Mouse (Mus musculus) embryo, embryonic 11.5 days (tissue): ENCODE results near the gene Exoc3l.

Experiments
- DNase-seq: peaks from one replicate; pipeline ENCODE4 v3.0.0-alpha.2; 2012; ENCODE audit warnings: low read depth, low spot score

The Exoc3l gene

DNA sequence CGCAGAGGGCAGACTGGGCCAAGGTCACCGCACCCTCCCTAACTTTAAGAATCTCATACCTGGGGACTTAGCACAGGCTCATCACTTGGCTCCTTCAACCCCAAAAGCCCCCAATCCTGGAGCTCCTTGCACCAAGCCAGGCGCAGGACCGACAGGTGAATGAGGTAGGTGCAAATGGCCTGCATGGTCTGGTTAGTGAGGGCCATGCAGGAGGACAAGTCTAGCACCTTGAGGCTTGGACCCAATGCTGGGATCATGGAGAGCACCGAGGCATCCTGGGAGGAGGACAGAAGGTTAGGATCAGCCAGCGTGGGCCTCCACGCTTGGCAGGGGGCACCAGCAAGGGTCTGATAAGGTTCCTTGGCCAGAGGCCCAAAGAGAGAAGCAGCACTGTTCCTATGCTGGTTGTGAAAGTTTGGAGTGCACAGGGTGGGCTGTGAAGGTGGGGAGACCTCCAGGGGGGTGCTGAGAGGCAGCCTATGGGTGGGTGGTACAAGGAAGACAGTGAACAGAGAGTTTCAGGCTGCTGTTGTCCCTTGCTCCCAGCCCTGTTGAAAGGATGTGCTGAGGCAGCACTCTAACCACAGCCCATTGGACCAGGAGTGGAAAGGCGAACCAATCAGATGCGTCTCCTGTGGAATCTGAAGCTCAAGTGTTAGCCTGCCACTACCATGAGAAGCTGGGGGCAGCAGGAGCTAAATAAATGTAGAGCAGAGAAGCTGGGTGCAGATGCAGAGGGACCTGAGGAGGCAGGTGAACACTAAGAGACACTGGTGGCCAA lies 17.9 kb upstream of the Exoc3l start:
- DNase-seq, result no peak

DNA sequence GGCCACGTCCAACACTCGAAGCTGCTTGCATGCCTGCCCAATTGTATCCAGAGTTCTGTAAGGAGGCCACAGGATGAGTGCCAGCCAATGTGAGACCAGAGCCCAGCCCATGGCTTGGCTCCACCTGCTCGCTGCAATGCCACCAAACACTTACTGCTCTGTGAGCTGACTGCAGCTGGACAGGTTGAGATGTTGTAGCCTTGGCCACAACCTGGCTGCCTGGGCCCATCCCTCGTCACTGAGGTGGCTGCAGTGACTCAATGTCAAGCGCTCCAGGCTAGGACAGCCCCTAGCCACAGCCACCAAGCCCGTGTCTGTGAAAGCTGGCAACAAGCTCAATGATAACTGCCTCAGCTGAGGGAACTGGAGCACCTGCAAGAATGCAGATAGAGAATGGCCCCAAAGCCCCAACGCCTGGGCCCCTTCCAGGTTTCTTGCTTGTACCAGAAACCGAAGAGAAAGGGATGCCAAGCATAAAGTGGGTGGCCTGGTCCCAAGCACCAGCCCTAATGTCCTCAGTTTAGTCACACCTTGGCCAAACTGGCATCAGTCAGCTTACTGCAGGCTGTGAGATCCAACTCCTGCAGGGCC lies 17.1 kb upstream of the Exoc3l start:
- DNase-seq, result no peak

DNA sequence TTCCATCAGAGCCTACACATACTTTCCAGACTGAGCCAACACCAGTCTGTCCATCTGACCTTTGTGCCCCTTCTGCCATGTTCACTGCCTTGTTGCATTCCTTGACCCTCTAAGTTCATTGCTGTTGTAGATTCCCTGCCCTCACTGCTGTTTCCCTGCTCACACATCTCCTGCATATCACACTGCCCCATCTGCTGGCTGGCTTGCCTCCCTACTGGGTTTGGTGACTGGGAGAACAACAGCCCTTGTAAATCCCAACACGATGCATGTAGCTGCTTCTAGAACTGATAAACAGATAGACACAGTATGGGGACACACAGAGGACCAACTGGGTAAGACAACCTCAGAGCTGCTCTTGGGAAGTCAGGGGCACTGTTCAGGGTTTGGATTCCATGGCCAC lies 15.8 kb upstream of the Exoc3l start:
- DNase-seq, result no peak

DNA sequence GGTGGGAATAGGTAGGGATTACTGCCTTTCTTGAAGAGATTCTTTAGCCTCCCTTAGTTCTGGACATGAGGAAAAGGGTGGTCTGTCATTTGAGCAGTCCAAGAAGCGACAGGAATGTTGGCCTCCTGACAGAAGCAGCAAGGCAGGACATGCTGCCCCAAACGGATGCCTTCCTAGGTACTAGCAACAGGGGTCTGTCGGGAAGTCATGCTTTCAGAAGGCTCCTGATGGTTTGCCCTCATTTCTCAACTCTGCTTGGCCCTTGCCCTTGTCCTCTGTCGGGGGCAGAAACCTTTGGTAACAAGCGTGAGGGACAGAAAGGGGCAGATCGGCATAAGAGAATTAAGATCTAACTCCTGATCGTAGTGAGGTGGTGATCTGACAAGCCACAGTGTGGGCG lies 14.2 kb upstream of the Exoc3l start:
- no peak for DNase-seq

DNA sequence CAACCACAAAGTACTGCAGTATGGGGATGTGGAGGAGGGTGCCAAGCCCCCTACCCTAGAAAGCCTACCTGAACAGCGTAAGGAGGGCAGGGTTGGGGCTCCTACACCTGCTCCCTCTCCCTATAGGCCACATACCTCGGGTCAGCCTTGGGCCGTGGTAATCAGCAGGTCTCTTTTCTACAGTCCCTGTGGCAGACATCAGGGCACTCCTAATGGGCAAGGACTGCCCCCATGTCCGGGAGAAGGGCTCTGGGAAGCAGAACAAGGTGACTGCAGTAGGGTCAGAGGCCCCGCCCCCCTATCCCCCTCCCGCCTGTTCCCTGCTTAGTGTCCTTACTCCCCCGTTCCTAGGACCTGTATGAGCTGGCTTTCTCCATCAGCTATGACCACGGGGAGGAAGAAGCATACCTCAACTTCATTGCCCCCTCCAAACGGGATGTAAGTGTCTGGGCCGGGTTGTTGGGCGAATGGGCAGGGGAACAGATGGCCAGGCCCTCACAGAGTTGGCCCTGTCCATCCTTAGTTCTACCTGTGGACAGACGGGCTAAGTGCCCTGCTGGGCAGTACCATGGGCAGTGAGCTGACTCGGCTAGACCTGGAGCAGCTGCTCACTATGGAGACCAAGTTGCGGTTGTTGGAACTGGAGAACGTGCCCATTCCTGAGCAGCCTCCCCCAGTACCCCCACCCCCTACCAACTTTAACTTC lies 13.4 kb upstream of the Exoc3l start:
- no peak for DNase-seq

DNA sequence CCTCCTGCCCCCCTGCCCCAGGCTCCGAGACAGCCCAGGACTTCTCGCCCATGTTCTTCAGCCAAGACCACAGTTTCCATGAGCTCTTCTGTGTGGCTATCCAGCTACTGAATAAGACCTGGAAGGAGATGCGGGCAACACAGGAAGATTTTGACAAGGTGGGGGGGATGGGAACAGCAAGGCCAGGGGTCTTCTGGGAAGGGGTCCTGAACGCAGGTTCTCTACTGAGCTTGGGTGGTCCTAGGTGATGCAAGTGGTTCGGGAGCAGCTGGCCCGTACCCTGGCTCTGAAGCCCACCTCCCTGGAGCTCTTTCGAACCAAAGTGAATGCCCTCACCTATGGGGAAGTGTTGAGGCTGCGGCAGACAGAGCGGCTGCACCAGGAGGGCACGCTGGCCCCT lies 12.5 kb upstream of the Exoc3l start:
- no peak for DNase-seq

DNA sequence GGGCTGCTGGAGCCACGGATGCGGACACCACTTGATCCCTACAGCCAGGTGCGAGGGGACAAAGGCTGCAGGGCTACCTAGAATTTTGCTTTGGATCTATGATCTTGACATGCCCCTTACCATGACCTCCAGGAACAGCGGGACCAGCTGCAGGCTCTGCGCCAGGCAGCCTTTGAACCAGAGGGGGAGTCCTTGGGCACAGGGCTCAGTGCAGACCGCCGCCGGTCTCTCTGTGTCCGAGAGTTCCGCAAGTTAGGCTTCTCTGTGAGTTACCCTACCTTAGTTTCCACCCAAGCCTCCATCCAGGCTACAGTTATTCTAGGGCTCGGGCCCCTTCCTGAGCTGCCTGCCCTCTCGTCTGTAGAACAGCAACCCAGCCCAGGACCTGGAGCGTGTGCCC lies 11.8 kb upstream of the Exoc3l start:
- DNase-seq, result no peak

DNA sequence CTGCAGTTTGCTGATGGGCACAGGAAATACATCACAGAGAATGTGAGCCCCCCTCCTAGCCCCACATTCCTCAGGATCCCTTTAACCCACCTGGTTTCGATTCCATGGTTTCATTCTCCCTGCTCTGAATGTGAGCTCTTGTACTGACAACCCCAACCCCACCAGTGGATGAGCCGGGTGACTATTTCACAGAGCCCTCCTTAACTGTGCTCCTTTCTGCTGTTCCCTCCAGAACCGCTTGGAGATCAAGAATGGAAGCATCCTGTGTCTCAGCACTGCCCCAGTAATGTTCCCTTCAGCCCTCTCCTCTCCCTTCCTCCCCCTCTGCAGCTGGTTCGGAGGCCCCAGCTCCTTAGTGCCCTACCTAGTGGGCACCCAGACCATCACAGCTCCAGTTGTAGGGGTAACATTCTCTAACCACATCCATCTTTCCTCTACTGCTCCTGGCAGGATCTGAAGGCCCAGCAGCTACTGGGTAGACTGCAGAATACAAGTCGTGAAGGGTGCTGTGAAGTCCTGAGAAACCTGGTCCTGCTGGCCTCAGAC lies 10.3 kb upstream of the Exoc3l start:
- no peak for DNase-seq

DNA sequence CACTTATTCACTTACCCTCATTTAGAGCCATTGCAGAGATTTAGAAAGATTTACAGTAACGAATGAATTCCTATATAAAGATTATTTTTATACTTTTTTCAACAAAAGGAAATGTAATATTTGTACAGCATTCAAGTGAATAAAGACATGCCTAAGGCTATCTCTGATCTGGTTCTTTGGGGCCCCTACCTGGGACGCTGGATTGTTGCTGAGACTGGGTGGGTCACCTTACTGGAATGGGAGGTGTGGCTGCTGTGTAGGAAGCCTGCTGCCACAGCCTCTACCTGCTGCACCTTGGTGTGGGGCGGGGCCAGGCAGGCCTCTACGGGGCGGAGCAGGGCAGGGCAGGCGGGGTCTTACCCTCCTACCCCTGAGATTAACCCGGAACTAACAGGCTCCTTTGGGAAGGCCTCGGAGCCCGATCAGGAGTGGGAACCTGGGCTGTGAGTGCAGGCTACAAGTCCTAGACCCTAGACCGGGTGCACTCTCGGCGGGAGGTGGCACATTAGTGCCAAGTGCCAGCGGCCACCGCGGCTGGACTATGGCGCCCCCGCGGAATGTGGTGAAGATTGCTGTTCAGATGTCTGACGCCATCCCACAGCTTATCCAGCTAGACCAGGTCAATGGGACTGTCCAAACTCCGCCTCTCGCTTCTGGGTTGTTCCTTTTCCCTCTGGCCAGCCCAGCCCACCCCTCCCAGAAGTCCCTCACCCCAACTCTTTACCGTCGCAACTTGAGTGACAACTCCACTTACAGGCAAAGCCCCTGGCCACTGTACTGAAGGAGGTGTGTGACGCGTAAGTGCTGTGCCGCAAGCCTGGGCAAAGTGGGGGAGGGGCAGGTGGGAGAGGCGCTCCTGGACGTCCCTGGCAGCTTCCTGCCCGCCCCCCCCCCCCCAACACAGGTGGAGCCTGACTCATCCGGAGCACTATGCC lies 9.6 kb upstream of the Exoc3l start, which contains the start of gene Elmo3:
Gene Elmo3, plus strand, starts transcription at position 391 of the 935 bp plus-strand sequence.
- no peak for DNase-seq

DNA sequence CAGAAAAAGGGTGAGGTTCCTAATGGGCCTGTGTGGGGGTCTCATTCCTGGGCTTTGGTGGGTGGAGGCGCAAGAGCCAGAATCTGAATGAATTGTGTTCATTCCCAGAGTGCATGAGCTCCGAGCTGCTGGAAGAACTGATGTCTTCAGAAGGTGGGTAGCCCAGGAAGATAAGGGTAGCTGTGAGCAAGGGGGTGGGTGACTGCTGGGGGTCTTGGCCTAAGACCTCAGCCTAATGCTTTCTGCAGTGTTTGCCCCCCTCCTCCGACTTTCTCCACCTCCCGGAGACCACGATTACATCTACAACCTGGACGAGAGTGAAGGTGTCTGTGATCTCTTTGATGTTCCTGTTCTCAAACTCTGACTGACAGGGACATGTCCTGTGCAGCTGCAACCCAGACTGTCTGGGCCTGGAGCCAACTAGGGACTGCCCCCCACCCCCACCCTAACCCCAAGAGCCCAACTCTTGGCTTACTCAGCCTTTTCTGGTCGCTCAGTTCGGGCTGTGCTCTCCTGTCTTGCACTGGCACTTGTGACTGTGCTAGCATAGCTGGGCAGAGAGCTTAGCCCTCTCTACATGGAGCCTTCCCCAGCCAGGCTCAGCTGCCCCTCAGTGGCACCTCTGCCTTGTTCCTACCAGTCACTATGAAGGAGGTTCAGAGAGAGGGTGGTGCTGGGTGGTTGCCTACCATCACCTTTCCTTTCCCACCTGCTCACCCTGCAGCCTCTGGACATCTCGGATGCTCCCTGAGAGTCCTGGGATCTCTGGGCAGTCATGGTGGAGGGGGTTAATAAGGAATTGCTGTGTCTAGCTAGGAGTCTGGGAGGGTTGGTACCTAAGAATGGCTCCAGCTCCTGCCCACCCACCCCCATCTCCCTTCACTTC lies 8.7 kb upstream of the Exoc3l start:
- DNase-seq, result no peak

DNA sequence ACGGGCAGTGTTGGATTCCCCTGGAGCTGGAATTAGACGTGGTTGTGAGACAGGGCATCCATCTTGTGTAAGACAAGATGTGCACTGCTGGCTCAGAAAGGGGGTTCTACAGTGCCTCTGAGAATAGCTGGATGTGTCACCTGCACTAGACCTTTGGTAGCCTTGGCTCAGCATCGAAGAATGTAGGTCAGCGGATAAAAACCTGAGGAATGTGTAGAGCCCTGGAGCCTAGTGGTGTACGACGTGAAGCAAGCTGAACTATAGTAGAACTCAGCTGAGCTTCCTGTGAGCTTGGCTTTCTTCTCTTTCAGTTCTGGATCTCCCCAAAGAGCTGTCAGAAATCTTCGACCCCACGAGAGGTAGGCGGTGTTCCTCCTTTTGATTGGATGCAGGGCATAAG lies 8.0 kb upstream of the Exoc3l start:
- DNase-seq, result no peak

DNA sequence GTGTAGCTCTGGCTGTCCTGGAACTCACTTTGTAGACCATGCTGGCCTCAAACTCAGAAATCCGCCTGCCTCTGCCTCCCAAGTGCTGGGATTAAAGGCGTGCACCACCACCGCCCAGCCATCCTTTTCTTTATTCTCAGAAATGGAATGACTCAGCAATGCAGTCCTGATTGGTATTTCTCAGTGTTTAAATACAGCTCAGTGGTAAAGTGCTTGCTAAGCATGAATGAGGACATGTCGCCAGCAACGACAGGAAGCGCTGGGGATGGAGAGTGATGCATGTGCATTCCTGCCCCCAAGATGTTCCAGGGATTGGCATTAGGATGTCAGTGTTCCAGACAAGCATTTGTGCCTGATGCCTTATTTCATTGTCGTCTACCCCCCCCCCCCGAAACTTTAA lies 7.5 kb upstream of the Exoc3l start:
- DNase-seq, result no peak

DNA sequence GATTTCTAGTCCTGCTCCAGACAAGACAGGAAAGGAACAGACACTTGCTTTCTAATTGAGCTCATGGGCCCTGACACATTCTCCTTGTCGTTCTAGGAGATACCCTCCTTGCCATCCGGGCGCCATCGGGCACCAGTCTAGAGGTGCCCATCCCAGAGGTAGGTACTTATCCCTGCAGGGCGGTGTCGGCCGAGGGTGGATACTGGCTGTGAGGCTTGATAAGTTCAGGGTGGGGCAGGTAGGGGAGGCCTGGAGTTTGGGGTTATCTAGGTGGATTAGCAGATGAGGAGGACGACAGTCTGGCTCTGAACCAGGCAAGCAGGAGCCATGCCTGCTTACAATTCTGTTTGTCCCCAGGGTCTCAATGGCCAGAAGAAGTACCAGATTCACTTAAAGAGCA lies 4.1 kb upstream of the Exoc3l start:
- DNase-seq, result no peak

DNA sequence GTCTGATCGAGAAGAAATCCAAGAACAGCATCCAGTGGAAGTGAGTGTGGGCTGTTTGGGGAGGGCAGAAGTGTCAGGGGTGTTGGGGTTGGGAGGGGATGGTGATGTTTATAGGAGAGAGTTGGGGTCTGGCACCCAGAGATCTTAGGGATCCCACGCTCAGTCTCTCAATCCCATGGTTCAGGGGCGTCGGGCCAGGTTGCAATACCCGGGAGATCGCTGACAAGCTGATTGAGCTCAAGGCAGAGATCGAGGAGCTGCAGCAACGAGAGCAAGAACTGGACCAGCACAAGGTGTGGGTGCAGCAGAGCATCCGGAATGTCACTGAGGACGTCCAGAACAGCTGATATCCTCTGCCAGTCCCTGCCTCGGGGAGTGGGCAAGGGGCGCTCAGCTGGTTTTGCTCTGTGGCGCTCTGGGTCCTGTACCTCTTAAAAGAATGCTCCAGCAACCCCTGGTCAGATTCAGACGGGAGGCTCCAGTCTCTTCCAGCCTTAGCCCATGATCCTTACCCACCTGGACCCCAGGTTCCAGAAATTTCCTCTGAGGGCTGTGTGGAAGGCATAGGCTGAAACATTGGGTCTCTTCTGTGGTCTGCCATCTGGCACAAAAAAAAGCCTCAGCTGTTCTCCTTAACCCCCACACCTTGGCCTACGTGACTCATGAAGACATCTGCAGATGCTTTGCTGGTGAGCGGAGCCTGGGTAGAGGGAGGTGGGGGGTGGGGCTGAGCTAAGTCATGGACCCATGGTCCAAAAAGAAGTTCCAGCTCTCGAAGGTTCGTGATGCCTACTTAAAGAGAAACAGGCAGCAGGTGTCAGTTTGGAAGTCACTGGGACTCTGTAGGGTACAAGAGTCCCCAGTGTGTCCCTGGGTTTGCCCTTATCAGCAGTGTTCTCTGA lies 2.7 kb upstream of the Exoc3l start:
- no peak for DNase-seq

DNA sequence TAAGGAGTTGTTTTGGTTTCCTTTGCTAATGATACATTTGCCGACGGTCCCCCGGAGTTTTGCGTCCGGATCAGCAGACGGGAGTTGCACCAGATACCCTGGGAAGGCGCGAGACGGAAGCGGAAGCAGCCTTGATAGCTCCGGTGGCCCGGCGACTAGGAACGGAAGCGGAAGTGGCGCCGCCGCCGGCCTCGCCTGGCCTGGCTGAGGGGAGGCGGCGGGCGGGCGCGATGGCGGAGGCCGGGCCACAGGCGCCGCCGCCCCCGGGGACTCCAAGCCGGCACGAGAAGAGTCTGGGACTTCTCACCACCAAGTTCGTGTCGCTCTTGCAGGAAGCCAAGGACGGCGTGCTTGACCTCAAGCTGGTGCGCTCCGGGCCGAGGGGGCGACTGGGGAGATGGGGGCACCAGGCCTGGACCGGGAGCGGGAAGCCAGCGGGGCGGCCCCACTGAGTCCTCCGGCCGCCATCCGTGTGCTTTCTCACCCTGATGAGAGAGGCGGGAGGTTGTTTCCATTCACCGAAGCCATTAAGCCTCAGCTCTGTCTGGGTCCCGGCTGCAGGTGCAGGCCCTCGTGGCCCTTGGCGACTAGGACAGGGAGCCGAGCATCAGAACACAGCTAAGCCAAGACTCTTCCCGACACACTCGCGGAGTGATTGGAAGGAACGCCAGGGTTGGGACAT lies 1.8 kb upstream of the Exoc3l start, which contains the start of gene E2f4:
Gene E2f4, plus strand, starts transcription at position 153 of the 682 bp plus-strand sequence.
- peak; percentile 81 for DNase-seq

DNA sequence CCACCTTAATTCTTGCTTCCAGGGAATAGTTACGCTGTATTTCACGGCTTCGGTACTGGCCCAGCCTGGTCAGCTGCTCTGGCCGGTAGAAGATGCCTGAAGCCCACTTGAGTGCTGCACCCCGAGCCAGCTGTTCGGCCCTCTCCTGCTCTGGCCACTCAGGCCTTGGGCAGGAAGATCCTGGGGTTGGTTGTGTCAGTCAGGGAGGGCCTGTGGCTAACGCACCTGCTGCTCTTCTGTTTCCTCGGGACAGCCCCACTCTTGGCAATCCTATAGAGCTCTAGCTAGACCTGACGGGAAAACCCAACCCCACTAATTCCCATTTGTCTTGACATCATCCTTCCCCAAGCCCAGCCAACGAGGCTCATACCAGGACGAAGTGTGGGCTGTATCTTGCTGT lies 645 bp downstream of the Exoc3l start:
- DNase-seq, result no peak

DNA sequence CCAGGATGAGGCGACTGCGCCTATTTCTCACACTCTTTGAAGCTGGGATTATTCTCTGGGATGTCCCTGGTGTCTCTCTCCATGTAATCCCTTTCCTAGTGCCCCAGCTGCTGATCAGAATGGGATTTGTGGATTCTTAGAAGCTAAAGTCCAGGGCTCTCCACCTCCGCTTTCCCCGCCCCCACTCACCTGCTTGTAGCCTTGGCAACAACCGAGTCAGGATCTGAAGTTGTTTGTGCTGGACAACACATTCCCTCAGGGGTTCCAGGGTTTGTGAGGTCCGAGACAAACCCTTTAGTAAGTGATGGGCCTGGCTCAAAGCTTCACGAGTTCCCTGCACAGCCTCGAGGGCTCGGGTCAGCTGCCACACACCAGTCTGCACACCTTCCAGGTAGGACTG lies 1.1 kb downstream of the Exoc3l start:
- DNase-seq, result no peak

DNA sequence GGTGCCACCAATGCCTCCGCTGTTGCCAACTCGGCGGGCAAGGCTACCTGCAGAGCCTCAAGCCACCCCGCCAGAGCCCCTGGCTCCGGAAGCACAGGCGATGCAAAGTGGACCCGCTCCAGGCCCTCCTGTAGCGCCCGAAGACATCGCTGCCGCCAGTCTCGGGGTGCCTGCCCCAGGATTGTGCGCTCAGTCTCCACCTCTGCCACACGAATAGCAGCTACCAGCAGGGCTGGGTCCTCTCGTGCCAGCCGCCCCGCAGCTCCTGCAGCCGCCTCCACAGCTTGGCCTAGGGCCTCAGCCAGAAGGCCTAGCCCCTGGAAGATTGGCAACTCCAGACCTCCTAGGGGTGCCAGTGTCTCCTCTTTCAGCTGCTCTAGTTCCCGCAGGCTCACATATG lies 2.5 kb downstream of the Exoc3l start:
- DNase-seq, result no peak

DNA sequence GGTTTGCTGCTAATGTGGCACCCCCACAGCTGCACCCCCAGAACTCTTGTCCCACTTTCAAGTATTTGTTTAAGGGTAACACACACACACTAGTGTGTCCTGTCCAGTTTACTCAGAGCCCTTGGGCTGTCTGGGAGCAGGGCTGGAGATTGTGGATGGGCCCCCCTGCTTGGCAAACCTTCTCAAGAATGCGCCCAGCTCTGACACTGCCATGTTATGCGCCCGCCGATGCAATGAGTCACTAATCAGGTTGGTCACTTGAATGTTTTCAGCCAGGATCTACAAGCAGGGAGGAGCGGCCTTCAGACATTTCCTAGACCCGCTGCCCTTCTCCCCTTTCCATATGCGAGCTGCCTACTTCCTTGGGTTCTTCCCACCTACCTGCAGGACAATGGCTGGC lies 3.4 kb downstream of the Exoc3l start:
- DNase-seq, result no peak
